Mouse (Mus musculus) E14TG2a.4 (cell line): ENCODE data around the gene Gzmk.
"Not testable (repeated sequence)": the region's sequence is repeated elsewhere in the genome, so short reads cannot be mapped to it uniquely, and the experiment has no call there.

Experiments used
- H3K27me3 ChIP-seq: 2 replicates; pipeline ENCODE4 v1.6.1; 2014; ENCODE audit warnings: low read length, control low read depth; ENCODE audit not compliant: insufficient read depth
- H3K36me3 ChIP-seq: 2 replicates; pipeline ENCODE4 v1.6.1; 2014; ENCODE audit warnings: low read length, control low read depth; ENCODE audit not compliant: insufficient read depth
- H3K4me1 ChIP-seq: replicated peaks from 2 replicates; pipeline ENCODE4 v1.6.1; 2014; ENCODE audit warnings: low read depth, low read length, control low read depth
- H3K4me3 ChIP-seq: replicated peaks from 2 replicates; pipeline ENCODE4 v1.5.1; 2014; ENCODE audit warnings: mild to moderate bottlenecking, low read length
- H3K9me3 ChIP-seq: 2 replicates; pipeline ENCODE4 v1.6.1; 2014; ENCODE audit warnings: low read length, control low read depth
- CTCF ChIP-seq: conservative IDR thresholded peaks from 2 replicates; pipeline ENCODE4 v1.5.1; 2014; ENCODE audit warnings: low read length
- NANOG ChIP-seq: IDR thresholded peaks from 2 replicates; pipeline ENCODE4 v1.6.1; 2014; ENCODE audit warnings: borderline replicate concordance, low read length, mixed read lengths
- POU5F1 ChIP-seq: IDR thresholded peaks from 2 replicates; pipeline ENCODE4 v1.6.1; 2014; ENCODE audit warnings: low read length, borderline replicate concordance

The Gzmk gene

DNA sequence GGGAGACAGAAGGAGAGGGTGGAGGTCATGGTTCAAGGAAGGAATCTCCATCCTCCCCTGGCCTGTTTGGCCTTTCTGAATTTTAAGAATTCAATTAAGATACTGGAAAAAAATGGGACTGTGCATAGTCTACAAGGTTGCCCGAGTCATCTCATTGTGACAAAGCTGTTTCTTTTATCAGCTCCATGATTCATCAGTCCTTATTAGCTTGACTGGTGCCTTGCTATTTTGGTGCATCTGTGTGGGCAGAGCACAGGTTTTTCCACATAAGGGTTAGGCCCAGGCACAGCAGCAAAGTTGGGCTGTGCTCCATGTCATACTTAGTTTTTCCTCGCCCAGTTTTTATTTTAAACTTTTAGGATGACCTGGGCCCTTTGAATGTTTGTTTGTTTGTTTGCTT is 31.1 kb upstream of the Gzmk start:
- H3K36me3 ChIP-seq: no peaks in the 10 kb centered on the region
- TF ChIP-seq NANOG (no peak), POU5F1 (no peak), CTCF (no peak)
- peaks cover 9% of the 10 kb centered on the region for H3K4me1 ChIP-seq
- H3K4me3 ChIP-seq: no peak overlapping the region
- 0 out of 2 replicates have a peak, but pooled peaks cover 4% of the 10 kb centered on the region for H3K27me3 ChIP-seq
- H3K9me3 ChIP-seq: no peaks in the 10 kb centered on the region

DNA sequence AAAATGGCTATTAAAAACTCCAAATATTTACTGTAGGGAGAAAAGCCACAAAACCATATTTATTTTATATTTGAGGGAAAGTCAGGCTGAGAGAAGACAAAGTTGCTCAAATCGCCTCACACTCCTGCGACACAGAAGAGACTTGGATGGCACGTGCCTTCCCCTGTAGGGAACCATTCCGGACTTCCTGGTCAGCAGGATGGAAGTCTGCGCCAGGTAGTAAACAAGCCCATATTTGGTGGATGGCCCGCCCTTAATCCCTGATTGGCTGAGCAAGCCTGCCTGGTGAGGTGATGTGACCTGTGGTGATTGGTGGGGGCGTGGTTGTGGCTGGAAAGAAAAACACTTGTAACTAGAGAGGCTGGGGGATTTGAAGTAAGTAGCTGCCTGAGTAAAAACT is 26.9 kb upstream of the Gzmk start:
- H3K4me3 ChIP-seq, H3K36me3 ChIP-seq, H3K27me3 ChIP-seq, H3K9me3 ChIP-seq: not testable (repeated sequence)
- peaks cover 12% of the 10 kb centered on the region for H3K4me1 ChIP-seq

DNA sequence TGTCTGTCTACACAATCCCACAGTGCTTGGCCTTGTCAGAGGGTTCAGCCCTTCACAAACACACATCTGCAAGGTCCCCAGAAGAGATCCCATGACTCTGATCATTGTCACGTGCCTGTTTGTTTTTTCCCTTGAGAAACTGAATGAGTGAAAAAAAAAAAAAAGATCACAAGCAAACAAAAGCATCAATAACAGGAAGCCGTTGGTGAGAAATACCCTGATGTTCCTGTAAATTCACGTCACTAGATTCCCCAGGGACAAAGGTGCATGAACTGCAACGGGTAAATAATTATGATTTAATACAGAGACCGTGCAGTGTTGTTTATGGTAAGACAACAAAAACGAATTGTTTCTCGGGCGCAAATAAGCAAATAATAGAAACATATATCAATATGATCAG is 19.3 kb upstream of the Gzmk start:
- TF ChIP-seq NANOG (no peak), CTCF (no peak), POU5F1 (no peak)
- no peaks in the 10 kb centered on the region for H3K36me3 ChIP-seq
- no peak overlapping the region for H3K4me3 ChIP-seq
- peaks cover 15% of the 10 kb centered on the region for H3K4me1 ChIP-seq
- no peaks in the 10 kb centered on the region for H3K27me3 ChIP-seq
- no peaks in the 10 kb centered on the region for H3K9me3 ChIP-seq

GRCm38 (mm10) chr13:113242129-113242528 is 16.4 kb upstream of the Gzmk start:
- H3K27me3 ChIP-seq: no peaks in the 10 kb centered on the region
- peaks cover 15% of the 10 kb centered on the region for H3K4me1 ChIP-seq
- peak overlapping the region; percentile 23; the same call in 1 of the 2 replicates for H3K4me3 ChIP-seq
- H3K36me3 ChIP-seq: no peaks in the 10 kb centered on the region
- no peaks in the 10 kb centered on the region for H3K9me3 ChIP-seq
- TF ChIP-seq NANOG: no peak
- TF ChIP-seq CTCF: no peak
- TF ChIP-seq POU5F1: no peak

DNA sequence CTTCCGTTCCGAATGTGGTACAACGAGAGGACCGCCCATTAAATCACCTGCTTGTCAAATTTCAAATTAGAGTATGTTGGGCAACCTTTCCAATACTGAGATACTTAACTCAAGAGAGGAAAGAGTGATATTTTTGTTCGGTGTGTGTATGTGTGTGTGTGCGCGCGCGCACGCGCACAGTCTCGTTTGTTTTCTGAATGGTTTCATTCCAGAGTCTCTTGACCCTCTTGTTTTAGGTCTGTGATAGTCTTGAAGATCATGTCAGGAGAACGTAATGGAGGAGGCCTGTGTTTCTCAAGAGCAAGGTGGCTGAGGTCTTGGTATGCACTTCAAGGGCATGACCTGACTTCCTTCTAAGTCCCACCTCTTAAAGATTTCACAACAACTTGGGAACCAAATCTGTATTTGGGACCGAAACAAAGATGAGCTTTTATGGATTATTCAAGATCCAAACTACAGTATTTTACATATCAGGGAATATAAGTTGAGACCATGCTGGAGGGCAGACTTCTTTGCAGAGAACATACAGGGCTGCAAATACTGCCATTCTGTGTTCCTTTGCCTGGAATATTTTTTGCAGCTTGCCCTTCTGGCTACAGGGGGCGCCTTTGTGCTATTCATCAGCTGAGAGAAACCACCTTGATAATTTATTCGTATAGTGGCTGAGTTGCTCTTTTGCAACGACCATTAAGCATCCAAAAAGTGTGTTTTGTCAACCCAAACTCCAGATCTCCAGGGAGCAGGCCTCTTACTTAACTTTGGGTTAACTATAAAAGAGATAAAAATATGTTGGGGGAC is 2.2 kb upstream of the Gzmk start:
- H3K9me3 ChIP-seq: 0 out of 2 replicates have a peak, but pooled peaks cover 3% of the 10 kb centered on the region
- TF ChIP-seq POU5F1 (no peak), NANOG (no peak), CTCF (peak; percentile 45)
- no peak overlapping the region for H3K4me3 ChIP-seq
- no peaks in the 10 kb centered on the region for H3K36me3 ChIP-seq
- peaks cover 18% of the 10 kb centered on the region for H3K4me1 ChIP-seq
- peaks cover 31% of the 10 kb centered on the region for H3K27me3 ChIP-seq

- no peak overlapping the region for H3K4me3 ChIP-seq
- no peaks in the 10 kb centered on the region for H3K36me3 ChIP-seq
- H3K9me3 ChIP-seq: no peaks in the 10 kb centered on the region
- peaks cover 18% of the 10 kb centered on the region for H3K4me1 ChIP-seq
- TF ChIP-seq NANOG (no peak), POU5F1 (no peak), CTCF (no peak)
- H3K27me3 ChIP-seq: peaks cover 38% of the 10 kb centered on the region
Measured at GRCm38 (mm10) chr13:113227076-113227475, 1.4 kb upstream of the Gzmk start.

- TF ChIP-seq CTCF (no peak), NANOG (peak; percentile 92), POU5F1 (no peak)
- H3K36me3 ChIP-seq: no peaks in the 10 kb centered on the region
Measured at GRCm38 (mm10) chr13:113224105-113224504, 1.6 kb downstream of the Gzmk start.

GRCm38 (mm10) chr13:113221851-113222250 is 3.9 kb downstream of the Gzmk start:
- H3K36me3 ChIP-seq: no peaks in the 10 kb centered on the region
- H3K4me1 ChIP-seq: peaks cover 13% of the 10 kb centered on the region
- H3K4me3 ChIP-seq: no peak overlapping the region
- no peak for TF ChIP-seq CTCF
- TF ChIP-seq POU5F1: no peak
- TF ChIP-seq NANOG: no peak
- H3K9me3 ChIP-seq: no peaks in the 10 kb centered on the region
- H3K27me3 ChIP-seq: peaks cover 48% of the 10 kb centered on the region

More at GRCm38 (mm10) chr13:113224105-113224504, 1.6 kb downstream of the Gzmk start:
- Histone ChIP-seq H3K4me3 (no peak overlapping the region), H3K4me1 (peaks cover 13% of the 10 kb centered on the region), H3K27me3 (peaks cover 56% of the 10 kb centered on the region), H3K9me3 (no peaks in the 10 kb centered on the region)

DNA sequence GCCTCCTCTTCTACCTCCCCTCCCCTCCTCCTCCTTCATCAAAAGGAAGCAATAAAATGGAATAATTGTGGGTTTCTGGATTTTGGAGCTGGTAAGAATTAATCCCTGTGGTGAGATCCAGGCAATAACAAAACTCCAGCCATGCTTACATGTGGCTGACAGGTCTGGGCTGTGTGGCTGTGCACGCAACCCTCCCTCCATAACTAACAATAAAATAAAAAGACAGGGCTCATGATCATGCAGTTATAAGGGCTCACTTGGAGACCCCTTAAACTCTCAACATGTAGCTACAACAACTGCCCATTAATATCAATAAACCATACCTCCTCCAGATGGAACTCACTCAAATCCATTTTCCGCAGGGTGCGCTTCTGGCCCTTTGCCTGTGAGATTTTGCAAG is 11.8 kb downstream of the Gzmk start:
- no peaks in the 10 kb centered on the region for H3K36me3 ChIP-seq
- H3K4me3 ChIP-seq: no peak overlapping the region
- no peak for TF ChIP-seq CTCF
- TF ChIP-seq POU5F1: no peak
- TF ChIP-seq NANOG: no peak
- peaks cover 7% of the 10 kb centered on the region; the same call in 1 of the 2 replicates for H3K4me1 ChIP-seq
- no peaks in the 10 kb centered on the region for H3K9me3 ChIP-seq
- peaks cover 39% of the 10 kb centered on the region for H3K27me3 ChIP-seq
